Mouse (Mus musculus) frontal cortex, postnatal 14 days (tissue): ENCODE measurements around the gene Otof.

ENCODE experiments used
- DNase-seq, 2 experiments: peaks; one replicate each; pipeline ENCODE4 v3.0.0; 2022; ENCODE audit warnings: low spot score in 2 of 2

Otof gene

GRCm38 (mm10) chr5:30461821-30462220 is at the start of gene Otof:
Gene Otof (minus strand): TSS chr5:30461932.
- peak; percentile 49 to 55 for DNase-seq

- DNase-seq, result no peak
These were observed 35.6 kb upstream of the Otof start for GRCm38 (mm10) chr5:30497299-30497698.

GRCm38 (mm10) chr5:30496821-30497220 is 35.1 kb upstream of the Otof start:
- DNase-seq, result no peak

- DNase-seq, result no peak
These were observed 33.6 kb upstream of the Otof start for GRCm38 (mm10) chr5:30495288-30495687.

GRCm38 (mm10) chr5:30494606-30495005 is 32.9 kb upstream of the Otof start:
- no peak for DNase-seq

GRCm38 (mm10) chr5:30493723-30494122 is 32.0 kb upstream of the Otof start:
- DNase-seq, result no peak

GRCm38 (mm10) chr5:30490845-30491244 is 29.1 kb upstream of the Otof start:
- no peak for DNase-seq

GRCm38 (mm10) chr5:30490215-30490614 is 28.5 kb upstream of the Otof start:
- DNase-seq, result no peak

- no peak for DNase-seq
These were observed 23.4 kb upstream of the Otof start for GRCm38 (mm10) chr5:30485136-30485535.

- DNase-seq, result no peak
These were observed 22.9 kb upstream of the Otof start for GRCm38 (mm10) chr5:30484591-30484990.

- DNase-seq, result no peak
These were observed 21.8 kb upstream of the Otof start for GRCm38 (mm10) chr5:30483533-30483932.

- peak; percentile 26 to 66 for DNase-seq
These were observed 20.6 kb upstream of the Otof start for GRCm38 (mm10) chr5:30482319-30482718.

GRCm38 (mm10) chr5:30476534-30476933 is 14.8 kb upstream of the Otof start:
- peak in 1 of 2 experiments; percentile 25 for DNase-seq

GRCm38 (mm10) chr5:30472148-30472547 is 10.4 kb upstream of the Otof start:
- DNase-seq, result no peak

GRCm38 (mm10) chr5:30470454-30470853 is 8.7 kb upstream of the Otof start:
- DNase-seq, result no peak

- peak in 1 of 2 experiments; percentile 17 for DNase-seq
These were observed 4.6 kb upstream of the Otof start for GRCm38 (mm10) chr5:30466315-30466714.

- DNase-seq, result no peak
These were observed 4.1 kb upstream of the Otof start, which contains the start of gene 1700001C02Rik for GRCm38 (mm10) chr5:30465861-30466260. Gene 1700001C02Rik (plus strand): TSS chr5:30466047.

- no peak for DNase-seq
These were observed 1.6 kb downstream of the Otof start for GRCm38 (mm10) chr5:30460155-30460554.

GRCm38 (mm10) chr5:30456056-30456455 is 5.7 kb downstream of the Otof start:
- DNase-seq, result no peak

- DNase-seq, result no peak
These were observed 17.3 kb downstream of the Otof start for GRCm38 (mm10) chr5:30444327-30444895.

- no peak for DNase-seq
These were observed 19.5 kb downstream of the Otof start for GRCm38 (mm10) chr5:30442196-30442595.

- DNase-seq, result no peak
These were observed 21.3 kb downstream of the Otof start for GRCm38 (mm10) chr5:30440308-30440906.

GRCm38 (mm10) chr5:30438931-30439330 is 22.8 kb downstream of the Otof start:
- DNase-seq, result no peak

- no peak for DNase-seq
These were observed 34.3 kb downstream of the Otof start for GRCm38 (mm10) chr5:30427406-30427805.
